Mouse (Mus musculus) CH12.LX (cell line): ENCODE data around the gene Kyat1. TPM values are rescaled to one million over a fixed set of nuclear protein-coding genes. Genes with fewer than 3 reads are reported as not detected.

Experiments
- DNase-seq: peaks from one replicate; pipeline ENCODE4 v3.0.0-alpha.2; 2013; ENCODE audit errors: extremely low read depth
- H3K27ac ChIP-seq: 2 replicates; pipeline ENCODE4 v1.5.1; 2012; ENCODE audit warnings: low read depth, mild to moderate bottlenecking, control low read depth, moderate library complexity; ENCODE audit not compliant: insufficient read depth
- H3K27me3 ChIP-seq: replicated peaks from 2 replicates; pipeline ENCODE3; 2012; ENCODE audit warnings: inconsistent platforms
- H3K36me3 ChIP-seq, 2 experiments: replicated peaks in 1 of 2; 2 replicates each; pipeline versions ENCODE3 to v1.6.1; 2012; ENCODE audit warnings: inconsistent platforms in 1 of 2, low read length in 1 of 2, mild to moderate bottlenecking in 1 of 2, mixed read lengths in 1 of 2, moderate library complexity in 1 of 2; ENCODE audit not compliant: control insufficient read depth in 1 of 2, insufficient read depth in 1 of 2
- H3K4me1 ChIP-seq, 2 experiments: 2 replicates each; pipeline ENCODE4 v1.6.1; 2012; ENCODE audit warnings: inconsistent platforms in 1 of 2, moderate library complexity in 1 of 2; ENCODE audit not compliant: insufficient read depth in 2 of 2, control insufficient read depth in 1 of 2
- H3K4me2 ChIP-seq: 2 replicates; pipeline ENCODE4 v1.6.1; 2012; ENCODE audit warnings: low read depth, mild to moderate bottlenecking, control low read depth; ENCODE audit not compliant: poor library complexity, insufficient read depth, severe bottlenecking
- H3K4me3 ChIP-seq, 3 experiments: fragments of 150-350 bp in 1 of 3; sonication (generic) in 1 of 3; replicated peaks in 1 of 3; 2 replicates each; pipeline versions ENCODE3 to v1.5.1; 2011 to 2012; ENCODE audit warnings: low read depth in 2 of 3, low read length in 2 of 3, mild to moderate bottlenecking in 2 of 3, moderate library complexity in 2 of 3, control low read depth in 1 of 3, improper control_type of control experiment in 1 of 3, inconsistent platforms in 1 of 3, mixed read lengths in 1 of 3; ENCODE audit not compliant: poor library complexity in 1 of 3
- H3K79me2 ChIP-seq: replicated peaks from 2 replicates; pipeline ENCODE4 v1.6.1; 2012; ENCODE audit warnings: mild to moderate bottlenecking, moderate library complexity; ENCODE audit not compliant: control insufficient read depth, poor library complexity, insufficient read depth, severe bottlenecking; ENCODE audit errors: extremely low read depth
- H3K9ac ChIP-seq: 2 replicates; pipeline ENCODE4 v1.6.1; 2012; ENCODE audit warnings: low read depth, mild to moderate bottlenecking, control low read depth, moderate library complexity; ENCODE audit not compliant: insufficient read depth
- H3K9me3 ChIP-seq: replicated peaks from 2 replicates; pipeline ENCODE3; 2012; ENCODE audit warnings: low read length, inconsistent platforms, mixed read lengths
- CHD1 ChIP-seq: IDR thresholded peaks from 2 replicates; pipeline ENCODE4 v1.6.1; 2012; ENCODE audit warnings: low read depth, low read length, improper control_type of control experiment, inconsistent platforms
- CHD2 ChIP-seq: IDR thresholded peaks from 2 replicates; pipeline ENCODE4 v1.6.1; 2011; ENCODE audit warnings: low read length, improper control_type of control experiment
- EP300 ChIP-seq: IDR thresholded peaks from 2 replicates; pipeline ENCODE4 v1.6.1; 2011; ENCODE audit warnings: low read length, improper control_type of control experiment
- IRF4 ChIP-seq: IDR thresholded peaks from 2 replicates; pipeline ENCODE4 v1.6.1; 2014; ENCODE audit warnings: low read depth, mild to moderate bottlenecking, inconsistent platforms, low read length, improper control_type of control experiment
- JUN ChIP-seq: IDR thresholded peaks from 2 replicates; pipeline ENCODE4 v1.6.1; 2011; ENCODE audit warnings: low read depth, mild to moderate bottlenecking, low read length, improper control_type of control experiment, moderate library complexity; ENCODE audit not compliant: insufficient read depth
- JUND ChIP-seq: conservative IDR thresholded peaks from 2 replicates; pipeline ENCODE4 v1.6.1; 2011; ENCODE audit warnings: low read depth, low read length, improper control_type of control experiment
- KAT2A ChIP-seq: IDR thresholded peaks from 2 replicates; pipeline ENCODE4 v1.6.1; 2012; ENCODE audit warnings: low read length, improper control_type of control experiment, inconsistent platforms; ENCODE audit not compliant: insufficient replicate concordance
- MAX ChIP-seq: IDR thresholded peaks from 2 replicates; pipeline ENCODE4 v1.6.1; 2011; ENCODE audit warnings: low read length, improper control_type of control experiment
- MXI1 ChIP-seq: IDR thresholded peaks from 2 replicates; pipeline ENCODE4 v1.6.1; 2011; ENCODE audit warnings: mild to moderate bottlenecking, low read depth, low read length, improper control_type of control experiment
- MYC ChIP-seq: IDR thresholded peaks from 2 replicates; pipeline ENCODE4 v1.6.1; 2011; ENCODE audit warnings: low read depth, mild to moderate bottlenecking, improper control_type of control experiment, low read length
- NELFE ChIP-seq: IDR thresholded peaks from 2 replicates; pipeline ENCODE4 v1.6.1; 2011; ENCODE audit warnings: low read depth, low read length, improper control_type of control experiment
- NRF1 ChIP-seq: IDR thresholded peaks from 2 replicates; pipeline ENCODE4 v1.6.1; 2014; ENCODE audit warnings: low read depth, mild to moderate bottlenecking, inconsistent platforms, low read length, improper control_type of control experiment, moderate library complexity
- SIN3A ChIP-seq: IDR thresholded peaks from 2 replicates; pipeline ENCODE4 v1.6.1; 2012; ENCODE audit warnings: low read length, improper control_type of control experiment, inconsistent platforms
- SMC3 ChIP-seq: IDR thresholded peaks from 2 replicates; pipeline ENCODE4 v1.6.1; 2011; ENCODE audit warnings: low read depth, low read length, improper control_type of control experiment
- TCF12 ChIP-seq: IDR thresholded peaks from 2 replicates; pipeline ENCODE4 v1.6.1; 2014; ENCODE audit warnings: low read depth, mild to moderate bottlenecking, inconsistent platforms, low read length, improper control_type of control experiment
- ZC3H11A ChIP-seq: IDR thresholded peaks from 2 replicates; pipeline ENCODE4 v1.6.1; 2012; ENCODE audit warnings: low read depth, mild to moderate bottlenecking, inconsistent platforms, low read length, improper control_type of control experiment
- ZMIZ1 ChIP-seq: IDR thresholded peaks from 2 replicates; pipeline ENCODE4 v1.6.1; 2012; ENCODE audit warnings: low read depth, mild to moderate bottlenecking, inconsistent platforms, low read length, improper control_type of control experiment
- ZNF384 ChIP-seq: IDR thresholded peaks from 2 replicates; pipeline ENCODE4 v1.6.1; 2012; ENCODE audit warnings: low read depth, low read length, improper control_type of control experiment, inconsistent platforms
- dilution Hi-C: fragments of 300-500 bp; cut with MboI; formaldehyde crosslinking; loops from 2 replicates; pipeline ENCODE4 v1.14.3; 2020; ENCODE audit warnings: low sequenced_read_pairs; ENCODE audit not compliant: extremely low pct_unique_long_range_greater_than_20kb, extremely low pct_ligation_motif_present
- in situ Hi-C: fragments of 300-500 bp; cut with MboI; formaldehyde crosslinking; loops from 3 replicates; pipeline ENCODE4 v1.14.3; 2019; ENCODE audit warnings: low sequenced_read_pairs, low pct_ligation_motif_present, low pct_unique_long_range_greater_than_20kb, mixed read lengths
- polyA plus RNA-seq: library from polyadenylated mRNA; unstranded; fragments of >175 nt; gene quantifications from 2 replicates; pipeline ENCODE4 v1.2.1, GENCODE M21; 2012; ENCODE audit warnings: low read depth; ENCODE audit not compliant: insufficient read length
- total RNA-seq, 2 experiments: library from RNA; depleted of rRNA; stranded (reverse); fragments of 300-350 nt in 1 of 2; fragments of >200 nt in 1 of 2; gene quantifications; 2 replicates each; pipeline ENCODE4 v1.2.3; 2012 to 2014

The Kyat1 gene
- total and polyA plus RNA-seq, 3 experiments, result 5.0 to 7.0 (median 5.4) TPM

DNA sequence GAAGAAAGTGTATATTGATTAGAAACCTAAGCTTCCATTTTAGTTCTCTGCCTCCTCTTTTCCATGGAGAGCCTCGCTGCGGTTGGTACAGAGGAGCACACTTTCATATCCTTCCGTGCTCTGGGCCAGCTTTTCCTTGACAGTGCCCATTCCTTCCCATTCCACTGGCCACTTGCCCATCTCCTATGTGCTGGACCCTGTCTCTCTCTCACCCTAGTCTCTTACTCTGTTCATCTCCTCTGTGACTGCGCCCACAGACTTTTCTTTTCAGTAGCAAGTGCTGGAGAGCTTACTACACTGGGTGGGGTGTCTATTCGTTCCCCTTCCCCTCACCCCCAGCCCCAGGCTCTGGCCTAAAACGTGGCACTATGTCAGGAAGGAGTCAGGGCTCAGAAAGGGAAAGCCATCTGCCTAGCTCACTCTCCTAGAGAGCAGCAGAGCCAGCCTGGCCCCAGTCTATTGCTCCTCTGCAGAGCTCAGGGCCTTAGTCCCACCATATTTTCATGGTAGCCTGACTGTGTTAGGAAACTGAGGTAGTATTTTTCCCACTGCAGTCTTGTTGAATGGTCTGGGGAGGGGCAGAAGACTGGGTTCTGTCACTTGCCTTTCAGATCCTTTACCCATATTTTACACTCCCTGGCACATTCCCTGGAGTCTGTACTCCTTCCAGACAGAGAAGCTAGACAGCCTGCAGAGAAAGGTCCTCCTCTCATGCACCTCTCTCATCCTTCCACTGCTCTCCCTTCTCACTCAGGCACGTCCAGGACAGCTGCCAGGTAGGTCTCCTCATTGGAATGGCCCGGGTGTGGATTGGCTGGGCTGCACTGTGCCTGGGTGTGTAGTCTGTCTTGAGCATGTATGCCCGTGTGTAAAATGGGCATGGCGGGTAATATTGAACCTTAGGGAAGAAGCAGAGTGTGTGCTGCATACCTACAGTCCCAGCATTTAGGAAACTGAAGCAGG lies 44.8 kb upstream of the Kyat1 start:
- TF ChIP-seq MAX (no peak), EP300 (no peak), CHD1 (no peak), JUND (no peak)
- dilution Hi-C loops, result no loop called here
- no peak overlapping the region for H3K9ac ChIP-seq
- no peak overlapping the region for H3K27ac ChIP-seq
- peaks cover 22 to 47% of the 10 kb centered on the region in 2 experiments for H3K4me1 ChIP-seq
- H3K79me2 ChIP-seq, result no peaks in the 10 kb centered on the region
- peaks cover 7 to 52% of the 10 kb centered on the region in 2 experiments for H3K36me3 ChIP-seq
- in situ Hi-C loops, result no loop called here
- H3K27me3 ChIP-seq, result no peaks in the 10 kb centered on the region
- no peaks in the 10 kb centered on the region for H3K9me3 ChIP-seq
- H3K4me2 ChIP-seq, result no peak overlapping the region
- DNase-seq, result no peak
- H3K4me3 ChIP-seq, result no peak overlapping the region

DNA sequence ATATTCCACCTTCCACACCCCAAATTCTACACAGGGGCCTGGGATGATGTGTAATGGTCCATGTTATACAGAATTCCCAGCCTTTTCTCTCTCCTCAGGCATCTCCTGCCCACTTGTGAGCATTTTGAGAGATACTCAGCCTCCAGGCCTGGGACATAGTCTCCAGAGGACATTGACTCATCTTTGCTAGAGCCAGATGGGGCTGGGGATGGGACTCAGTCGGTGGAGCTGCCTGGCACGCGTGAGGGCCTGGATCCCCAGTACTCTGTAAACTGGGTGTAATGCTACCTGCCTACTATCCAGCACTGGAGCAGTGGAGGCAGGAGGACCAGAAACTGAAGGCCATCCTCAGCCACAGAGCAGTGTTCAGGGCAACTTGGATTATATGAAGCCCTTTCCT lies 43.5 kb upstream of the Kyat1 start:
- H3K27me3 ChIP-seq, result no peaks in the 10 kb centered on the region
- peaks cover 22 to 51% of the 10 kb centered on the region in 2 experiments for H3K4me1 ChIP-seq
- peaks cover 5 to 53% of the 10 kb centered on the region in 2 experiments for H3K36me3 ChIP-seq
- H3K27ac ChIP-seq, result no peak overlapping the region
- TF ChIP-seq TCF12 (no peak), MAX (no peak), CHD2 (no peak), SMC3 (no peak), ZC3H11A (no peak), NRF1 (no peak), IRF4 (no peak), MXI1 (no peak), MYC (no peak), NELFE (no peak), ZNF384 (no peak), SIN3A (no peak), KAT2A (no peak), ZMIZ1 (no peak), JUN (no peak)
- H3K4me3 ChIP-seq, result no peak overlapping the region
- dilution Hi-C loops (no loop called here), in situ Hi-C loops (loop anchor here (10.0 kb wide), 1 partner anchor 64 kb away; no protein-coding TSS in a partner anchor)
- H3K4me2 ChIP-seq, result no peak overlapping the region
- H3K9me3 ChIP-seq, result no peaks in the 10 kb centered on the region
- no peak overlapping the region for H3K9ac ChIP-seq
- no peaks in the 10 kb centered on the region for H3K79me2 ChIP-seq
- DNase-seq, result no peak
